ENCODE assay signal across 25 mouse cellular contexts in genomic region chr5:38114526-38114925, GRCm38 (mm10).
"Had no signal": no experiment of that assay in that cellular context is flagged by ENCODE, and none has a peak within 500 bp of the region (broad histone marks: within the 10 kb centered on the region; RNA-seq: fewer than 3 reads in every experiment).

No protein-coding gene starts in this region.

- H3K27me3 ChIP-seq: heart, embryonic 13.5 days; heart, embryonic 15.5 days; hindbrain, embryonic 13.5 days; hindbrain, embryonic 15.5 days; kidney, embryonic 15.5 days; limb, embryonic 13.5 days; limb, embryonic 15.5 days; liver, embryonic 12.5 days had no signal

- H3K4me1 ChIP-seq: heart, embryonic 13.5 days; heart, embryonic 15.5 days; hindbrain, embryonic 13.5 days; hindbrain, embryonic 15.5 days; kidney, embryonic 15.5 days; limb, embryonic 13.5 days; limb, embryonic 15.5 days; liver, embryonic 12.5 days had no signal

- H3K36me3 ChIP-seq: heart, embryonic 15.5 days had no signal

- H3K4me2 ChIP-seq: heart, embryonic 11.5 days; heart, embryonic 13.5 days; heart, embryonic 15.5 days; hindbrain, embryonic 13.5 days; hindbrain, embryonic 15.5 days; kidney, embryonic 15.5 days; limb, embryonic 13.5 days; limb, embryonic 15.5 days; liver, embryonic 12.5 days had no signal

- H3K27ac ChIP-seq: heart, adult 2 months; heart, embryonic 13.5 days; heart, embryonic 15.5 days; hindbrain, embryonic 13.5 days; hindbrain, embryonic 15.5 days; hindbrain, postnatal 0 days; kidney, embryonic 15.5 days; kidney, postnatal 0 days; layer of hippocampus, adult 2 months; left cerebral cortex, adult 2 months; limb, embryonic 13.5 days; limb, embryonic 15.5 days; liver, embryonic 12.5 days; liver, embryonic 14.5 days had no signal

- ATAC-seq: forebrain, postnatal 0 days; hindbrain, postnatal 0 days; liver, embryonic 12.5 days had no signal

- DNase-seq: forebrain, postnatal 0 days; gastrocnemius, postnatal 14 days; gastrocnemius, postnatal 36 days; heart, adult 11 months; heart, adult 2 months; heart, postnatal 14 days; heart, postnatal 36 days; kidney, adult 2 months; kidney, adult 9 months; kidney, postnatal 4 days; left cerebral cortex, postnatal 4 days had no signal

- H3K9ac ChIP-seq: forebrain, postnatal 0 days; heart, embryonic 13.5 days; heart, embryonic 15.5 days; hindbrain, embryonic 13.5 days; hindbrain, embryonic 15.5 days; kidney, embryonic 15.5 days; limb, embryonic 13.5 days; limb, embryonic 15.5 days; liver, embryonic 12.5 days; liver, embryonic 14.5 days had no signal

- H3K9me3 ChIP-seq: heart, embryonic 13.5 days; heart, embryonic 15.5 days; hindbrain, embryonic 13.5 days; hindbrain, embryonic 15.5 days; kidney, embryonic 15.5 days; limb, embryonic 13.5 days; limb, embryonic 15.5 days; liver, embryonic 12.5 days had no signal

- H3K4me3 ChIP-seq: heart, adult 2 months; heart, embryonic 13.5 days; heart, embryonic 15.5 days; hindbrain, embryonic 13.5 days; hindbrain, embryonic 15.5 days; kidney, embryonic 15.5 days; layer of hippocampus, adult 2 months; left cerebral cortex, adult 2 months; limb, embryonic 13.5 days; limb, embryonic 15.5 days; liver, embryonic 12.5 days had no signal
